Mouse (Mus musculus): ENCODE data around the gene Zfp503.

DNA sequence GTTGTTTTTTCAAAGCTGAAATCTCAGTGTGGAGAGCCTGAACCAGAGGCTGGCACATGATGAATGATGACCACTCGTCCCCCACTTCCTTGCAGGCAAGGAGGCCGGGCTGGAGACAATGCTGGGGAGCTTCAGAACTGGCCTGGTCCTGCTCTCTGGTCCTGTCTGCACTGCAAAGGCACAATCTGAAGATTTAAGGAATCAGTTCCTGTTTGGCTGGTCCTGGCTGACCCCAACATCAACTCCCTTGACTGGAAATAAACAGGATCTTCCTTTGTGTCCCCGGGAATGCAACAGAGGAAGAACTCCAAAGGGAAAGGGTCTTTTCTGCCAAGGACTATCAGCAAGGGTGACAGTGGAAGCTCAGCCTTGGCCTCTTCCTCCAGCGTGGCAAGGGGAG, 25.4 kb upstream of the Zfp503 start:
- no peak for TF ChIP-seq CTCF (IDR thresholded peaks at IDR 0.05; ENCODE audit: extremely low read depth, insufficient read length, insufficient replicate concordance, low read depth, low read length)
- no peak for TF ChIP-seq POLR2A (IDR thresholded peaks at IDR 0.05; ENCODE audit: low read depth, low read length)

Measured in small intestine, adult 2 months (tissue).